Mouse (Mus musculus) G1E (cell line): ENCODE results near the gene Oosp1.

Experiments used
- CTCF ChIP-seq: IDR thresholded peaks from 2 replicates; pipeline ENCODE4 v1.5.1; 2012; ENCODE audit warnings: low read depth, low read length, inconsistent platforms, mixed read lengths
- POLR2AphosphoS5 ChIP-seq: IDR thresholded peaks from 2 replicates; pipeline ENCODE4 v1.6.1; 2012; ENCODE audit warnings: low read depth, low read length, inconsistent platforms; ENCODE audit not compliant: insufficient replicate concordance

DNA sequence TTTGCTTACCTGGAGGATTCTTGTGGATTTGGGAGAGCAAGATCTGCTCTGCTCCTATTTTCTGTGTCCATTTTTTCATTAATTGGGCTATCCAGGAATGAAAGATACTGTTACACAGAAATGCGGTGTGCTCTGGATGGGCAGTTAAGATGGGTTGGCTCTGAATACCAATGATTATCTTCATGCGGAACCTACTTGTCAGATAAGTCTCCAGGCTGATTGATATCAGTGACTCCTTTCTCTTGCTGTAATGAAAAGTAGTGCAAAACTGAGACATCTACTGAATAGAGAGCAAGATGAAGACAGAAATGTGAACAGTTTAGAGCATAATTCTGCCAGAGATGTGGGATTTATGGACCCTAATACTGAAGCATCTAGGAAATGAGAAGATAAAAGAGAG lies 67.4 kb downstream of the Oosp1 start, which contains the start of gene Ms4a2:
- TF ChIP-seq CTCF (no peak), POLR2AphosphoS5 (no peak)
